Mouse (Mus musculus): Measurements from ENCODE around the gene Hspa5.
"Not testable (repeated sequence)": the region's sequence is repeated elsewhere in the genome, so short reads cannot be mapped to it uniquely, and the experiment has no call there.

Hspa5 gene

GRCm38 (mm10) chr2:34770951-34771350 lies 819 bp upstream of the Hspa5 start:
- DNase-seq (ENCODE audit: low spot score in 2 of 2): no peak

GRCm38 (mm10) chr2:34772252-34773235 lies 774 bp downstream of the Hspa5 start:
- DNase-seq (ENCODE audit: low spot score in 2 of 2): peak in 1 of 2 experiments; percentile 58

- no peak for DNase-seq (ENCODE audit: low spot score in 2 of 2)
Measured at GRCm38 (mm10) chr2:34773673-34774072, 1.9 kb downstream of the Hspa5 start.

GRCm38 (mm10) chr2:34774493-34774892 lies 2.7 kb downstream of the Hspa5 start:
- DNase-seq (ENCODE audit: low spot score in 2 of 2): no peak

- no peak for DNase-seq (ENCODE audit: low spot score in 2 of 2)
Measured at GRCm38 (mm10) chr2:34777237-34777868, 5.6 kb downstream of the Hspa5 start.

GRCm38 (mm10) chr2:34783064-34784020 lies 11.6 kb downstream of the Hspa5 start:
- DNase-seq (ENCODE audit: low spot score in 2 of 2): no peak

- no peak for DNase-seq (ENCODE audit: low spot score in 2 of 2)
Measured at GRCm38 (mm10) chr2:34784085-34784484, 12.3 kb downstream of the Hspa5 start.

- DNase-seq (ENCODE audit: low spot score in 2 of 2): no peak
Measured at GRCm38 (mm10) chr2:34790282-34790681, 18.5 kb downstream of the Hspa5 start.

- not testable (repeated sequence) for DNase-seq (ENCODE audit: low spot score in 2 of 2)
Measured at GRCm38 (mm10) chr2:34792543-34792942, 20.8 kb downstream of the Hspa5 start.

GRCm38 (mm10) chr2:34794511-34794910 lies 22.7 kb downstream of the Hspa5 start:
- no peak for DNase-seq (ENCODE audit: low spot score in 2 of 2)

- DNase-seq (ENCODE audit: low spot score in 2 of 2): no peak
Measured at GRCm38 (mm10) chr2:34795426-34795825, 23.7 kb downstream of the Hspa5 start.

- peak; percentile 78 to 83 for DNase-seq (ENCODE audit: low spot score in 2 of 2)
Measured at GRCm38 (mm10) chr2:34799357-34800256, 27.8 kb downstream of the Hspa5 start, which contains the start of gene Rabepk. Gene Rabepk (minus strand): TSS chr2:34799912.

- DNase-seq (ENCODE audit: low spot score in 2 of 2): no peak
Measured at GRCm38 (mm10) chr2:34800371-34800770, 28.6 kb downstream of the Hspa5 start.

- peak; percentile 99 for DNase-seq (ENCODE audit: low spot score in 2 of 2)
Measured at GRCm38 (mm10) chr2:34801516-34802482, 30.0 kb downstream of the Hspa5 start.

GRCm38 (mm10) chr2:34802565-34803245 lies 30.9 kb downstream of the Hspa5 start:
- peak; percentile 51 to 61 for DNase-seq (ENCODE audit: low spot score in 2 of 2)

GRCm38 (mm10) chr2:34803746-34804145 lies 32.0 kb downstream of the Hspa5 start:
- no peak for DNase-seq (ENCODE audit: low spot score in 2 of 2)

- no peak for DNase-seq (ENCODE audit: low spot score in 2 of 2)
Measured at GRCm38 (mm10) chr2:34804172-34804571, 32.4 kb downstream of the Hspa5 start.

- DNase-seq (ENCODE audit: low spot score in 2 of 2): no peak
Measured at GRCm38 (mm10) chr2:34804815-34805214, 33.0 kb downstream of the Hspa5 start.
